Mouse (Mus musculus) hindbrain, embryonic 13.5 days (tissue): Measurements from ENCODE around the gene Zdhhc8. TPM values are rescaled to one million over a fixed set of nuclear protein-coding genes. Genes with fewer than 3 reads are reported as not detected.

Experiments used
- ATAC-seq: fragments of 200-750 bp; cut with Nextera tagmentation; 2 replicates; pipeline ENCODE4 v1.8.0; 2017; ENCODE audit warnings: moderate TSS enrichment; ENCODE audit not compliant: low FRiP score
- H3K27ac ChIP-seq: fragments of 300-500 bp; sonication (generic); 2 replicates; pipeline ENCODE4 v1.5.1; 2015; ENCODE audit warnings: inconsistent platforms, mild to moderate bottlenecking, moderate library complexity
- H3K27me3 ChIP-seq: fragments of 300-500 bp; sonication (generic); 2 replicates; pipeline ENCODE4 v1.6.1; 2015; ENCODE audit warnings: mild to moderate bottlenecking, inconsistent platforms
- H3K36me3 ChIP-seq: fragments of 300-500 bp; sonication (generic); 2 replicates; pipeline ENCODE4 v1.6.1; 2015; ENCODE audit warnings: mild to moderate bottlenecking, inconsistent platforms
- H3K4me1 ChIP-seq: fragments of 300-500 bp; sonication (generic); replicated peaks from 2 replicates; pipeline ENCODE4 v1.6.1; 2015; ENCODE audit warnings: inconsistent platforms
- H3K4me2 ChIP-seq: fragments of 300-500 bp; sonication (generic); 2 replicates; pipeline ENCODE4 v1.6.1; 2015; ENCODE audit warnings: inconsistent platforms, mild to moderate bottlenecking, moderate library complexity
- H3K4me3 ChIP-seq: fragments of 300-500 bp; sonication (generic); 2 replicates; pipeline ENCODE4 v1.5.1; 2015; ENCODE audit warnings: mild to moderate bottlenecking, inconsistent platforms
- H3K9ac ChIP-seq: fragments of 300-500 bp; sonication (generic); 2 replicates; pipeline ENCODE4 v1.6.1; 2015; ENCODE audit warnings: mild to moderate bottlenecking, inconsistent platforms
- H3K9me3 ChIP-seq: fragments of 300-500 bp; sonication (generic); 2 replicates; pipeline ENCODE4 v1.6.1; 2016; ENCODE audit warnings: inconsistent platforms
- WGBS: fragments of 180-500 bp; shearing (Covaris S2); methylation state at CpG from one replicate; pipeline ENCODE4 v1.1.7; 2015; 5-methylcytosine and 5-hydroxymethylcytosine counted together
- polyA plus RNA-seq: library from polyadenylated mRNA; unstranded; fragments of >200 nt; fragmentation: Nextera tagmentation; extraction: Ambion mirVana; gene quantifications from 2 replicates; pipeline ENCODE4 v1.2.1, GENCODE M21; 2015

The Zdhhc8 gene
- 11.9 and 12.2 TPM in 2 replicates for polyA plus RNA-seq

GRCm38 (mm10) chr16:18234671-18235388 is at the start of gene Zdhhc8:
Gene Zdhhc8, minus strand, starts transcription at chr16:18235136.
- peaks cover 51% of the 10 kb centered on the region for H3K4me1 ChIP-seq
- peak within 1 kb of the TSS; percentile 92 for H3K4me2 ChIP-seq
- H3K36me3 ChIP-seq: peaks cover 19% of the 10 kb centered on the region
- H3K27ac ChIP-seq: peak within 1 kb of the TSS; percentile 96
- H3K4me3 ChIP-seq: peak within 1 kb of the TSS; percentile 92
- H3K9ac ChIP-seq: peak within 1 kb of the TSS; percentile 93
- WGBS: 1% methylated on average over 43 of the region's 79 CpGs
- no peaks in the 10 kb centered on the region for H3K27me3 ChIP-seq
- peak; percentile 86 for ATAC-seq
- no peaks in the 10 kb centered on the region for H3K9me3 ChIP-seq

- ATAC-seq: no peak
- Histone ChIP-seq H3K4me2 (no peak overlapping the region), H3K4me3 (no peak overlapping the region), H3K27ac (no peak overlapping the region), H3K4me1 (no peaks in the 10 kb centered on the region), H3K9ac (no peak overlapping the region), H3K36me3 (peaks cover 92% of the 10 kb centered on the region), H3K27me3 (no peaks in the 10 kb centered on the region), H3K9me3 (no peaks in the 10 kb centered on the region)
- 88% methylated on average over 2 of the region's 2 CpGs for WGBS
These were observed 40.2 kb upstream of the Zdhhc8 start for GRCm38 (mm10) chr16:18275166-18275565.

- no peak overlapping the region for H3K27ac ChIP-seq
- H3K9me3 ChIP-seq: no peaks in the 10 kb centered on the region
- H3K4me3 ChIP-seq: no peak overlapping the region
- H3K27me3 ChIP-seq: no peaks in the 10 kb centered on the region
- peaks cover 90% of the 10 kb centered on the region for H3K36me3 ChIP-seq
- no peaks in the 10 kb centered on the region for H3K4me1 ChIP-seq
- no peak overlapping the region for H3K4me2 ChIP-seq
- WGBS: 87% methylated on average over 5 of the region's 5 CpGs
- no peak for ATAC-seq
- no peak overlapping the region for H3K9ac ChIP-seq
These were observed 33.2 kb upstream of the Zdhhc8 start for GRCm38 (mm10) chr16:18268182-18268581.

GRCm38 (mm10) chr16:18265024-18265423 is 30.1 kb upstream of the Zdhhc8 start:
- Histone ChIP-seq H3K9ac (no peak overlapping the region), H3K27ac (no peak overlapping the region), H3K4me1 (no peaks in the 10 kb centered on the region), H3K27me3 (no peaks in the 10 kb centered on the region), H3K4me2 (no peak overlapping the region), H3K9me3 (no peaks in the 10 kb centered on the region), H3K4me3 (no peak overlapping the region), H3K36me3 (peaks cover 86% of the 10 kb centered on the region)
- ATAC-seq: no peak
- WGBS: 93% methylated on average over 2 of the region's 2 CpGs

GRCm38 (mm10) chr16:18258221-18258620 is 23.3 kb upstream of the Zdhhc8 start, which contains the start of gene Gm49776:
Gene Gm49776, minus strand, starts transcription at chr16:18258321.
- Histone ChIP-seq H3K9ac (no peak within 1 kb of the TSS), H3K4me3 (no peak within 1 kb of the TSS), H3K4me2 (no peak within 1 kb of the TSS), H3K36me3 (peaks cover 89% of the 10 kb centered on the region), H3K4me1 (no peaks in the 10 kb centered on the region), H3K9me3 (no peaks in the 10 kb centered on the region), H3K27me3 (no peaks in the 10 kb centered on the region), H3K27ac (no peak within 1 kb of the TSS)
- no peak for ATAC-seq
- WGBS: 97% methylated on average over 2 of the region's 2 CpGs

- WGBS: 82% methylated on average over 1 of the region's 1 CpGs
- no peak for ATAC-seq
- Histone ChIP-seq H3K36me3 (peaks cover 77% of the 10 kb centered on the region), H3K27ac (no peak overlapping the region), H3K4me2 (no peak overlapping the region), H3K9ac (no peak overlapping the region), H3K4me3 (no peak overlapping the region), H3K27me3 (no peaks in the 10 kb centered on the region), H3K4me1 (peaks cover 27% of the 10 kb centered on the region), H3K9me3 (no peaks in the 10 kb centered on the region)
These were observed 18.9 kb upstream of the Zdhhc8 start for GRCm38 (mm10) chr16:18253866-18254265.

- ATAC-seq: no peak
- 89% methylated on average over 6 of the region's 6 CpGs for WGBS
- H3K4me2 ChIP-seq: no peak overlapping the region
These were observed 17.8 kb upstream of the Zdhhc8 start for GRCm38 (mm10) chr16:18252736-18253135.

GRCm38 (mm10) chr16:18250828-18251790 is 16.2 kb upstream of the Zdhhc8 start:
- ATAC-seq: no peak
- H3K9me3 ChIP-seq: no peaks in the 10 kb centered on the region
- peaks cover 60% of the 10 kb centered on the region for H3K36me3 ChIP-seq
- H3K4me3 ChIP-seq: 0 out of 2 replicates have a peak overlapping the region, but pooled peaks have one; percentile 95
- H3K27ac ChIP-seq: no peak overlapping the region
- peak overlapping the region; percentile 96 for H3K4me2 ChIP-seq
- H3K27me3 ChIP-seq: no peaks in the 10 kb centered on the region
- peaks cover 43% of the 10 kb centered on the region for H3K4me1 ChIP-seq
- WGBS: 70% methylated on average over 10 of the region's 10 CpGs
- H3K9ac ChIP-seq: peak overlapping the region; percentile 87

More at GRCm38 (mm10) chr16:18252736-18253135, 17.8 kb upstream of the Zdhhc8 start:
- Histone ChIP-seq H3K4me1 (peaks cover 27% of the 10 kb centered on the region), H3K27ac (no peak overlapping the region), H3K4me3 (no peak overlapping the region), H3K9me3 (no peaks in the 10 kb centered on the region), H3K36me3 (peaks cover 67% of the 10 kb centered on the region), H3K9ac (no peak overlapping the region), H3K27me3 (no peaks in the 10 kb centered on the region)

GRCm38 (mm10) chr16:18250231-18250630 is 15.3 kb upstream of the Zdhhc8 start:
- no peaks in the 10 kb centered on the region for H3K27me3 ChIP-seq
- H3K9ac ChIP-seq: peak overlapping the region; percentile 87
- H3K4me2 ChIP-seq: peak overlapping the region; percentile 96
- no peaks in the 10 kb centered on the region for H3K9me3 ChIP-seq
- peak overlapping the region; percentile 95 for H3K4me3 ChIP-seq
- no peak for ATAC-seq
- peaks cover 63% of the 10 kb centered on the region for H3K36me3 ChIP-seq
- WGBS: 54% methylated on average over 4 of the region's 4 CpGs
- peaks cover 50% of the 10 kb centered on the region for H3K4me1 ChIP-seq
- H3K27ac ChIP-seq: no peak overlapping the region

GRCm38 (mm10) chr16:18249364-18249967 is 14.5 kb upstream of the Zdhhc8 start:
- no peaks in the 10 kb centered on the region for H3K27me3 ChIP-seq
- no peaks in the 10 kb centered on the region for H3K9me3 ChIP-seq
- H3K4me3 ChIP-seq: peak overlapping the region; percentile 95
- peaks cover 63% of the 10 kb centered on the region for H3K36me3 ChIP-seq
- ATAC-seq: peak; percentile 27
- peak overlapping the region; percentile 96 for H3K4me2 ChIP-seq
- 8% methylated on average over 27 of the region's 27 CpGs for WGBS
- peaks cover 50% of the 10 kb centered on the region for H3K4me1 ChIP-seq
- peak overlapping the region; percentile 87 for H3K9ac ChIP-seq
- peak overlapping the region; percentile 94 for H3K27ac ChIP-seq

GRCm38 (mm10) chr16:18248433-18249363 is 13.8 kb upstream of the Zdhhc8 start, which contains the start of the genes Trmt2a and Ranbp1:
Gene Trmt2a, plus strand, starts transcription at chr16:18248679.
Gene Ranbp1, minus strand, starts transcription at chr16:18248732.
- H3K4me2 ChIP-seq: peak within 1 kb of the TSS; percentile 96
- peak within 1 kb of the TSS; percentile 93 for H3K9ac ChIP-seq
- H3K9me3 ChIP-seq: no peaks in the 10 kb centered on the region
- peak; percentile 97 for ATAC-seq
- WGBS: under 1% methylated on average over 98 of the region's 102 CpGs
- H3K4me3 ChIP-seq: peak within 1 kb of the TSS; percentile 95
- H3K27ac ChIP-seq: peak within 1 kb of the TSS; percentile 94
- peaks cover 50% of the 10 kb centered on the region for H3K4me1 ChIP-seq
- no peaks in the 10 kb centered on the region for H3K27me3 ChIP-seq
- peaks cover 63% of the 10 kb centered on the region for H3K36me3 ChIP-seq
